Comparison of ENCODE assay signal across 22 mouse cellular contexts in genomic region chr1:155015669-155016068, GRCm38 (mm10).
DNase-seq lines count a peak whose midpoint lies in the region; ATAC-seq and TF ChIP-seq lines count a peak whose summit lies in the region.
"Had no signal": no experiment of that assay in that cellular context is flagged by ENCODE, and none has a peak within 500 bp of the region (broad histone marks: within the 10 kb centered on the region; RNA-seq: fewer than 3 reads in every experiment).

No protein-coding gene starts in this region.

- DNase-seq in frontal cortex, postnatal 25 days (ENCODE audit: low spot score in 2 of 2), result no peak
- DNase-seq in left cerebral cortex, adult 2 months (ENCODE audit: extremely low spot score in 1 of 2, low spot score in 2 of 2), result no peak
- no peak for DNase-seq in left cerebral cortex, postnatal 4 days
- peak; percentile 51 to 70 for DNase-seq in right cerebral cortex, postnatal 10 days (ENCODE audit: low spot score in 2 of 2)
- DNase-seq in right cerebral cortex, postnatal 4 days, result no peak
- DNase-seq in brain, adult 2 months (ENCODE audit: low read depth, low spot score), result peak; percentile 72
- DNase-seq: adrenal gland, adult 2 months; adrenal gland, adult 8-10 months; adrenal gland, postnatal 10 days; adrenal gland, postnatal 14 days; adrenal gland, postnatal 25 days; adrenal gland, postnatal 36 days; B cell, adult 2 months; cerebellum, adult 11 months; cerebellum, adult 11-12 months; cerebellum, adult 18-20 months had no signal

- ATAC-seq in frontal cortex, adult (ENCODE audit: low TSS enrichment), result peak; percentile 58
- ATAC-seq in hindbrain, embryonic 13.5 days (ENCODE audit: low FRiP score), result no peak
- ATAC-seq: activated CD4-positive, CD25-positive, alpha-beta regulatory T cell, adult 4 months; CD4-positive, CD25-positive, alpha-beta regulatory T cell, adult 4 months; Patski had no signal

- TF ChIP-seq CTCF in left cerebral cortex, adult 2 months (IDR thresholded peaks at IDR 0.05), result no peak

- H3K9me3 ChIP-seq in hindbrain, embryonic 13.5 days, result no peaks in the 10 kb centered on the region
- H3K9me3 ChIP-seq: G1E had no signal

- 0 out of 2 replicates have a peak, but pooled peaks cover 7% of the 10 kb centered on the region for H3K27me3 ChIP-seq in hindbrain, embryonic 13.5 days

- no peak overlapping the region for H3K9ac ChIP-seq in hindbrain, embryonic 13.5 days

- peaks cover 4% of the 10 kb centered on the region; the same call in 1 of the 2 replicates for H3K4me1 ChIP-seq in hindbrain, embryonic 13.5 days (replicated peaks)

- no peak overlapping the region for H3K4me3 ChIP-seq in left cerebral cortex, adult 2 months
- H3K4me3 ChIP-seq in hindbrain, embryonic 13.5 days, result no peak overlapping the region

- peak overlapping the region; percentile 71 for H3K27ac ChIP-seq in left cerebral cortex, adult 2 months
- no peak overlapping the region for H3K27ac ChIP-seq in hindbrain, embryonic 13.5 days

- H3K4me2 ChIP-seq in hindbrain, embryonic 13.5 days, result no peak overlapping the region

- intact Hi-C loops in left cerebral cortex, adult 2 months (cut with DNase I), result no loop called here
- intact Hi-C loops in left cerebral cortex, postnatal 4 days (cut with DNase I), result no loop called here

- no peaks in the 10 kb centered on the region for H3K36me3 ChIP-seq in hindbrain, embryonic 13.5 days
- H3K36me3 ChIP-seq: G1E had no signal

- 97% methylated on average over 3 of the region's 3 CpGs for WGBS in hindbrain, embryonic 13.5 days

Comparison
In these comparisons a context has a peak if more than half of its experiments do, and no peak if none do; other contexts are left out.
1. DNase-seq: peak in right cerebral cortex, postnatal 10 days (2 of 2) and brain, adult 2 months (single experiment); none in frontal cortex, postnatal 25 days (0 of 2), left cerebral cortex, adult 2 months (0 of 2), left cerebral cortex, postnatal 4 days (single experiment) and right cerebral cortex, postnatal 4 days (single experiment).